Mouse (Mus musculus) neural tube, embryonic 13.5 days (tissue): Measurements from ENCODE around the gene AI464131. TPM values are rescaled to one million over a fixed set of nuclear protein-coding genes. Genes with fewer than 3 reads are reported as not detected.

Experiments
- ATAC-seq: fragments of 200-750 bp; cut with Nextera tagmentation; 2 replicates; pipeline ENCODE4 v1.8.0; 2017; ENCODE audit warnings: low read depth, mild to moderate bottlenecking, moderate TSS enrichment, moderate library complexity
- H3K27ac ChIP-seq: fragments of 300-500 bp; sonication (generic); replicated peaks from 2 replicates; pipeline ENCODE4 v1.5.1; 2015; ENCODE audit warnings: moderate library complexity, mild to moderate bottlenecking, inconsistent platforms
- H3K27me3 ChIP-seq: fragments of 300-500 bp; sonication (generic); 2 replicates; pipeline ENCODE4 v1.6.1; 2015; ENCODE audit warnings: mild to moderate bottlenecking, inconsistent platforms
- H3K36me3 ChIP-seq: fragments of 300-500 bp; sonication (generic); 2 replicates; pipeline ENCODE4 v1.6.1; 2015; ENCODE audit warnings: mild to moderate bottlenecking, inconsistent platforms
- H3K4me1 ChIP-seq: fragments of 300-500 bp; sonication (generic); replicated peaks from 2 replicates; pipeline ENCODE4 v1.6.1; 2015; ENCODE audit warnings: inconsistent platforms
- H3K4me2 ChIP-seq: fragments of 300-500 bp; sonication (generic); 2 replicates; pipeline ENCODE4 v1.6.1; 2015; ENCODE audit warnings: inconsistent platforms, mild to moderate bottlenecking, moderate library complexity
- H3K4me3 ChIP-seq: fragments of 300-500 bp; sonication (generic); 2 replicates; pipeline ENCODE4 v1.5.1; 2015; ENCODE audit warnings: mild to moderate bottlenecking, inconsistent platforms
- H3K9ac ChIP-seq: fragments of 300-500 bp; sonication (generic); 2 replicates; pipeline ENCODE4 v1.6.1; 2015; ENCODE audit warnings: moderate library complexity, mild to moderate bottlenecking, inconsistent platforms
- H3K9me3 ChIP-seq: fragments of 300-500 bp; sonication (generic); 2 replicates; pipeline ENCODE4 v1.6.1; 2016; ENCODE audit warnings: inconsistent platforms
- WGBS: fragments of 180-500 bp; shearing (Covaris S2); methylation state at CpG from one replicate; pipeline ENCODE4 v1.1.7; 2015; 5-methylcytosine and 5-hydroxymethylcytosine counted together
- polyA plus RNA-seq: library from polyadenylated mRNA; unstranded; fragments of >200 nt; fragmentation: Nextera tagmentation; extraction: Ambion mirVana; gene quantifications from 2 replicates; pipeline ENCODE4 v1.2.1, GENCODE M21; 2015

Gene AI464131
- polyA plus RNA-seq, 1 experiment from 2014 or later = 5.7 TPM

DNA sequence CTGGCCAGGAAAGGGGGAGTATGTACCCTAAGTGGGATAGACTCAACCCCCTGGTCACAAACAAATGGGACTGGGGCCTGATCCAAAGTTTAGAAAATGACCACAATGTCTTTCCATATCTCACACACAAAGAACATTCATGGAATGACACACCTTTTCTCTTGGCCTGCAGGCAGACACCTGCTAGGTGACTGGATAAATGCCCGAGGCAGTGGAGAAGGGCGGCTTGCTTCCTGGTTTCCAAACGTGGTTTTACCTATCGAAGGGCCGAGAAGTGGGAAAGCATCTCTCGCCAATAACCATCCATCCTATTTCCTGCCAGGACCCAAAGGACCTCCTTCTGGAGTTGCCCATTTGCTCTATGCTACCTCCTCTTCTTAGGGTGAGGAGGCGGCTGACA lies 9.9 kb downstream of the AI464131 start:
- ATAC-seq = no peak
- Histone ChIP-seq H3K27ac (no peak overlapping the region), H3K4me1 (peaks cover 7% of the 10 kb centered on the region), H3K9ac (no peak overlapping the region), H3K4me3 (no peak overlapping the region), H3K36me3 (no peaks in the 10 kb centered on the region), H3K9me3 (no peaks in the 10 kb centered on the region), H3K4me2 (no peak overlapping the region), H3K27me3 (peaks cover 31% of the 10 kb centered on the region)
- WGBS = 81% methylated on average over 7 of the region's 7 CpGs

- H3K4me2 ChIP-seq = no peak overlapping the region
- no peak overlapping the region for H3K9ac ChIP-seq
- H3K4me1 ChIP-seq = peaks cover 5% of the 10 kb centered on the region; the same call in 1 of the 2 replicates
- H3K9me3 ChIP-seq = no peaks in the 10 kb centered on the region
- H3K27me3 ChIP-seq = no peaks in the 10 kb centered on the region
- H3K4me3 ChIP-seq = no peak overlapping the region
- no peak overlapping the region for H3K27ac ChIP-seq
- H3K36me3 ChIP-seq = peaks cover 34% of the 10 kb centered on the region; the same call in 1 of the 2 replicates
- WGBS = 57% methylated on average over 6 of the region's 6 CpGs
- 0 out of 2 replicates have a peak, but pooled peaks have one; percentile 36 for ATAC-seq
These were observed 21.3 kb downstream of the AI464131 start for GRCm38 (mm10) chr4:41481601-41482017.

DNA sequence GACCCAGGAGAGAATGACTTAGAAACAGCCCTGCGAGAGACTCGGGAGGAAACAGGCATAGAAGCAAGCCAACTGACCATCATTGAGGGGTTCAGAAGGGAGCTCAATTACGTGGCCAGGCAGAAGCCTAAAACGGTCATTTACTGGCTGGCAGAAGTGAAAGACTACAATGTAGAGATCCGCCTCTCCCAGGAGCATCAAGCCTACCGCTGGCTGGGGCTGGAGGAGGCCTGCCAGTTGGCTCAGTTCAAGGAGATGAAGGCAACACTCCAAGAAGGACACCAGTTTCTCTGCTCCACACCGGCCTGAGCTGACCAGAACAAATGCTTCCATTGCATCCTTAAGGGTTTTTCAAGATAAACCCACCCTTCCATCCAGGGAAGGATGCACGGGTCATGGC lies 22.6 kb downstream of the AI464131 start:
- Histone ChIP-seq H3K4me1 (peaks cover 5% of the 10 kb centered on the region; the same call in 1 of the 2 replicates), H3K9ac (no peak overlapping the region), H3K36me3 (peaks cover 34% of the 10 kb centered on the region; the same call in 1 of the 2 replicates), H3K4me2 (no peak overlapping the region), H3K27ac (no peak overlapping the region), H3K9me3 (no peaks in the 10 kb centered on the region), H3K4me3 (no peak overlapping the region), H3K27me3 (no peaks in the 10 kb centered on the region)
- WGBS = 84% methylated on average over 8 of the region's 8 CpGs
- no peak for ATAC-seq

GRCm38 (mm10) chr4:41479456-41479804 lies 23.4 kb downstream of the AI464131 start:
- Histone ChIP-seq H3K4me3 (no peak overlapping the region), H3K9me3 (no peaks in the 10 kb centered on the region), H3K9ac (no peak overlapping the region), H3K4me1 (peaks cover 5% of the 10 kb centered on the region; the same call in 1 of the 2 replicates), H3K27me3 (no peaks in the 10 kb centered on the region), H3K4me2 (no peak overlapping the region), H3K27ac (no peak overlapping the region), H3K36me3 (peaks cover 34% of the 10 kb centered on the region; the same call in 1 of the 2 replicates)
- ATAC-seq = no peak
- WGBS = 85% methylated on average over 1 of the region's 1 CpGs

- Histone ChIP-seq H3K4me2 (no peak overlapping the region), H3K9me3 (no peaks in the 10 kb centered on the region), H3K9ac (no peak overlapping the region), H3K4me3 (no peak overlapping the region), H3K27ac (no peak overlapping the region), H3K27me3 (no peaks in the 10 kb centered on the region), H3K36me3 (peaks cover 33% of the 10 kb centered on the region; the same call in 1 of the 2 replicates), H3K4me1 (peaks cover 5% of the 10 kb centered on the region; the same call in 1 of the 2 replicates)
- 73% methylated on average over 4 of the region's 4 CpGs for WGBS
- ATAC-seq = no peak
These were observed 24.0 kb downstream of the AI464131 start for GRCm38 (mm10) chr4:41478751-41479455.

DNA sequence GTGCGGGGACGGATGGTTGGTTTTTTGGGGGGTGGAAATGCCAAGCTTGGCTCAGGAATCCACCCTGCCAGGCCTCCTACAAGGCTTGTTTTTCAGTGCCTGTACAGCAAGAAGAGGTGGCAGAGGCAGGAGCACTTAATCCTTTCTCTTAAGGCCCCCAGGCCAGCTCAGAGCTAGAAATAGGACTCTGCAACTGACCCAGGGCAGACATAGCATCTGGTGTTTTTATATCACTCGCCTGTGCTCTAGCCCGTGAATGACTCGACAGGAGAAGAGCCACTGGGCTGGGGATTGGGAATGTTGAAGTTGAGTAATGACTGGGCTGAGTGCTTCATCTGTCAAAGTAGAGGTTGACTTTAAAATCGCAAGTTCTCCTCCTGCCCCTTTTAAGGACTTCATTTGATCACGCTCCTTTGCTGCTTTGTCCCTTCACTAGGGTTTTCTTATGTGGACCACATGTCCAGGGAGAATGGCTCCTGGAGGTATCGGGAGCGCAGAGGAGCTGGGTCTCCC lies 25.2 kb downstream of the AI464131 start:
- H3K4me2 ChIP-seq = no peak overlapping the region

DNA sequence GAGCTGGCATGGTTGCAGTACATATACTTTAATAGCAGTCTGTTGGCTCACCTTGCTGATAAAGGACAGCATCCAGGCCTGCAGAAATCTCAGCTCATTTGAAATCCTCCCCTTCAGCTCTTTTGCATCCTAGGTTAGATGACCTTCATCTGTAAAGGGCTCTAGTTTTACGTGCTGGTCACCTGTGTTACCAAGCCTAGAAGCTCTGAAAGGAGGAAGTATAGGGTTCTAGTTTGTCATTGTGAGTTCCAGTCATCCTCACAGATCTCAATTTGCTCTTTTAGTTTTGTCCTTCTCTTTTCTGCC lies 31.5 kb downstream of the AI464131 start:
- H3K36me3 ChIP-seq = no peaks in the 10 kb centered on the region
- H3K4me3 ChIP-seq = no peak overlapping the region
- peak overlapping the region; percentile 64 for H3K27ac ChIP-seq
- no peak overlapping the region for H3K9ac ChIP-seq
- H3K9me3 ChIP-seq = no peaks in the 10 kb centered on the region
- WGBS = 85% methylated on average over 1 of the region's 1 CpGs
- ATAC-seq = no peak
- no peak overlapping the region for H3K4me2 ChIP-seq
- peaks cover 25% of the 10 kb centered on the region for H3K4me1 ChIP-seq
- no peaks in the 10 kb centered on the region for H3K27me3 ChIP-seq

More for the DNA sequence above, 25.2 kb downstream of the AI464131 start:
- no peak overlapping the region for H3K27ac ChIP-seq
- peaks cover 5% of the 10 kb centered on the region; the same call in 1 of the 2 replicates for H3K4me1 ChIP-seq
- ATAC-seq = no peak
- no peaks in the 10 kb centered on the region for H3K9me3 ChIP-seq
- 86% methylated on average over 9 of the region's 9 CpGs for WGBS
- H3K4me3 ChIP-seq = no peak overlapping the region
- H3K36me3 ChIP-seq = peaks cover 27% of the 10 kb centered on the region; the same call in 1 of the 2 replicates
- no peak overlapping the region for H3K9ac ChIP-seq
- no peaks in the 10 kb centered on the region for H3K27me3 ChIP-seq

- H3K27me3 ChIP-seq = no peaks in the 10 kb centered on the region
- no peaks in the 10 kb centered on the region for H3K36me3 ChIP-seq
- no peak overlapping the region for H3K9ac ChIP-seq
- no peak overlapping the region for H3K4me3 ChIP-seq
- H3K9me3 ChIP-seq = no peaks in the 10 kb centered on the region
- no peak overlapping the region for H3K4me2 ChIP-seq
- 24% methylated on average over 5 of the region's 5 CpGs for WGBS
- peaks cover 28% of the 10 kb centered on the region for H3K4me1 ChIP-seq
- ATAC-seq = peak; percentile 73
- H3K27ac ChIP-seq = peak overlapping the region; percentile 64
These were observed 32.0 kb downstream of the AI464131 start for GRCm38 (mm10) chr4:41470684-41471383.

DNA sequence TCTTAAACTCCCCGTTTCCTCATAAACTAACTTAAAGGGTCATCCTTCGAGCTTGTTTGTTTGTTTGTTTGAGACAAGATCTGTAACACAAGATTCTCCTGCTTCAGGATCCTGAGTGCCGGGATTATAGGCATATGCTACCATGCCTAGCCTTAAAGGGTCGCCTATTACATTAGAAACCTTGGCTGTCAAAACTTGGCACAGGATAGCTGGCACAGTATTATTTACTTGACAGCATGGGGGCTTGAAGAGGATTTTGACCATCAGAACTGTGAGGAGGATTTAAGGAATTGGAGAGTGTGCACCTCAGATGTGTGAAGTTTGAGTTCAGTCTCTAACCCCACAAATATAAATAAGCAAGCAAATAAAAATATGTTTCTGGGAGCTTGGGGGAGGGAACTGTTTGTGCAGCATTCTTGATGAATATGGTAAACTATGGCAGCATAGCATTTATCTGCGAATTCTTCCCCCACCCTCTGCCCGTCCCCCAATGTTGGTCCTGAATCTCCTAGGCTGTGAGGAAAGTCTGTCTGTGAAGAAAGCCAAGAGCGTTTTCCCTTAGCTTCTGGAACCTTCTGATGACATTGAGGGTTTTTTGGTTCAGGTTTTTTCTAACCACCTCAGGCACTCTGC lies 32.7 kb downstream of the AI464131 start:
- peak overlapping the region; percentile 64; the same call in 1 of the 2 replicates for H3K27ac ChIP-seq
- H3K4me2 ChIP-seq = no peak overlapping the region
- H3K4me1 ChIP-seq = peaks cover 33% of the 10 kb centered on the region
- no peak overlapping the region for H3K4me3 ChIP-seq
- H3K27me3 ChIP-seq = no peaks in the 10 kb centered on the region
- WGBS = 57% methylated on average over 7 of the region's 7 CpGs
- no peak overlapping the region for H3K9ac ChIP-seq
- H3K36me3 ChIP-seq = no peaks in the 10 kb centered on the region
- no peak for ATAC-seq
- H3K9me3 ChIP-seq = no peaks in the 10 kb centered on the region

GRCm38 (mm10) chr4:41469199-41469598 lies 33.7 kb downstream of the AI464131 start:
- Histone ChIP-seq H3K4me1 (peaks cover 33% of the 10 kb centered on the region), H3K27ac (peak overlapping the region; percentile 46; the same call in 1 of the 2 replicates), H3K4me2 (no peak overlapping the region), H3K9me3 (no peaks in the 10 kb centered on the region), H3K4me3 (no peak overlapping the region), H3K9ac (no peak overlapping the region), H3K27me3 (no peaks in the 10 kb centered on the region), H3K36me3 (no peaks in the 10 kb centered on the region)
- WGBS = 76% methylated on average over 10 of the region's 10 CpGs
- ATAC-seq = no peak

- no peak overlapping the region for H3K4me2 ChIP-seq
- H3K27ac ChIP-seq = no peak overlapping the region; the same call in 1 of the 2 replicates
- no peaks in the 10 kb centered on the region for H3K9me3 ChIP-seq
- no peak for ATAC-seq
- H3K4me1 ChIP-seq = peaks cover 39% of the 10 kb centered on the region
- H3K9ac ChIP-seq = no peak overlapping the region
- no peak overlapping the region for H3K4me3 ChIP-seq
- no peaks in the 10 kb centered on the region for H3K36me3 ChIP-seq
- no peaks in the 10 kb centered on the region for H3K27me3 ChIP-seq
- WGBS = 55% methylated on average over 17 of the region's 17 CpGs
These were observed 34.3 kb downstream of the AI464131 start for GRCm38 (mm10) chr4:41468396-41469080.
